Mouse (Mus musculus): Measurements from ENCODE around the gene 1700001O22Rik. TPM values are rescaled to one million over a fixed set of nuclear protein-coding genes. Genes with fewer than 3 reads are reported as not detected.

The 1700001O22Rik gene
- polyA plus RNA-seq, 1 experiment from 2014 or later, result 2.2 TPM

- ATAC-seq (replicated peaks; ENCODE audit: extremely low read depth, insufficient read depth, low FRiP score), result no peak
- Histone ChIP-seq H3K4me2 (ENCODE audit: low read depth, low read length) (no peak overlapping the region), H3K4me1 (ENCODE audit: control insufficient read depth, insufficient read depth, low read length) (peaks cover 19% of the 10 kb centered on the region), H3K9me3 (replicated peaks; ENCODE audit: control insufficient read depth, low read length) (0 out of 2 replicates have a peak, but pooled peaks cover under 1% of the 10 kb centered on the region), H3K9ac (ENCODE audit: low read length) (no peak overlapping the region), H3K27ac (ENCODE audit: low read length) (no peak overlapping the region), H3K27me3 (ENCODE audit: control insufficient read depth, insufficient read depth, low read length) (no peaks in the 10 kb centered on the region), H3K36me3 (ENCODE audit: control insufficient read depth, insufficient read depth) (no peaks in the 10 kb centered on the region), H3K4me3 (ENCODE audit: low read length) (no peak overlapping the region)
- 71% methylated on average over 7 of the region's 7 CpGs for WGBS
Measured at GRCm38 (mm10) chr2:30767626-30768240, 35.7 kb downstream of the 1700001O22Rik start.

GRCm38 (mm10) chr2:30766446-30766845, 37.0 kb downstream of the 1700001O22Rik start:
- no peak for ATAC-seq (replicated peaks; ENCODE audit: extremely low read depth, insufficient read depth, low FRiP score)
- Histone ChIP-seq H3K36me3 (ENCODE audit: control insufficient read depth, insufficient read depth) (no peaks in the 10 kb centered on the region), H3K4me1 (ENCODE audit: control insufficient read depth, insufficient read depth, low read length) (peaks cover 7% of the 10 kb centered on the region; the same call in 1 of the 2 replicates), H3K9ac (ENCODE audit: low read length) (no peak overlapping the region), H3K4me3 (ENCODE audit: low read length) (no peak overlapping the region), H3K4me2 (ENCODE audit: low read depth, low read length) (no peak overlapping the region), H3K9me3 (replicated peaks; ENCODE audit: control insufficient read depth, low read length) (0 out of 2 replicates have a peak, but pooled peaks cover 4% of the 10 kb centered on the region), H3K27ac (ENCODE audit: low read length) (no peak overlapping the region), H3K27me3 (ENCODE audit: control insufficient read depth, insufficient read depth, low read length) (no peaks in the 10 kb centered on the region)
- WGBS, result 69% methylated on average over 5 of the region's 5 CpGs

GRCm38 (mm10) chr2:30760706-30761105, 42.8 kb downstream of the 1700001O22Rik start:
- ATAC-seq (replicated peaks; ENCODE audit: extremely low read depth, insufficient read depth, low FRiP score), result no peak
- H3K9ac ChIP-seq (ENCODE audit: low read length), result no peak overlapping the region
- no peaks in the 10 kb centered on the region for H3K27me3 ChIP-seq (ENCODE audit: control insufficient read depth, insufficient read depth, low read length)
- H3K4me1 ChIP-seq (ENCODE audit: control insufficient read depth, insufficient read depth, low read length), result peaks cover 27% of the 10 kb centered on the region
- H3K27ac ChIP-seq (ENCODE audit: low read length), result no peak overlapping the region
- no peaks in the 10 kb centered on the region for H3K36me3 ChIP-seq (ENCODE audit: control insufficient read depth, insufficient read depth)
- H3K4me3 ChIP-seq (ENCODE audit: low read length), result no peak overlapping the region
- peaks cover 7% of the 10 kb centered on the region; the same call in 1 of the 2 replicates for H3K9me3 ChIP-seq (replicated peaks; ENCODE audit: control insufficient read depth, low read length)
- 59% methylated on average over 6 of the region's 6 CpGs for WGBS
- no peak overlapping the region for H3K4me2 ChIP-seq (ENCODE audit: low read depth, low read length)

DNA sequence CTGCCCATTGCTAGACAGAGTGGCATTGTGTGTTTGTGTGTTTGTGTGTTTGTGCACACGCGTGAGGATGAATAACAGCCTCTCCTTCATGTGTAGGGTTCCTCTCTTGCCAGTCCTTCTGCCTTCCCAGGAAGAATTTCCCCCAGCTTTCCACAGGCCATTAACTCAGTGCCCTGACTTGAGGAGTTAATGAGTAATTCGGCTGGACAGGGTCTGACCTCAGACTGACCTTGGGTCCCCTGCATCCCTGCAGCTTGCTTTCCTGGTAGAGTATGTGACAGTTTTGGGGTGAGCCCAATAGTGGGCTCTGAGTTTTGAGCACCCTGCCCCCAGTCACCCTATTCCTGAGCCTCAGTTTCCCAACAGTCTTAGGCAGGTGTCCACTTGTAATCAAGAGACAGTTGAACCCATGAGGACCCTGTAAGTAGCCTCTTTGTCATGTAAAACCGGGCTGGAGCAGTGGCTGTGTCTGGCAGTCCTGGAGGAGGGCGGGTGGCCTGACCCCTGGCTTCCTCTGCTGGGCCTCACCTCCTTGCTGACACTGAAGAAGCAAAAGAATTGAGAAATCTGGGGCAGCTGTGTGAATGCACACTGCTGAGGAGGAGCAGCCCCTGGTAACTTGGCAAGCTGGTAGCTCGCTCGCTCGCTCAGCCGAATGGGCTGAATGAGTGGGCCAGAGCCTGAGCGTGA, 43.5 kb downstream of the 1700001O22Rik start:
- peaks cover 7% of the 10 kb centered on the region; the same call in 1 of the 2 replicates for H3K9me3 ChIP-seq (replicated peaks; ENCODE audit: control insufficient read depth, low read length)
- WGBS, result 62% methylated on average over 10 of the region's 10 CpGs
- no peak overlapping the region for H3K4me3 ChIP-seq (ENCODE audit: low read length)
- no peak for ATAC-seq (replicated peaks; ENCODE audit: extremely low read depth, insufficient read depth, low FRiP score)
- no peaks in the 10 kb centered on the region for H3K27me3 ChIP-seq (ENCODE audit: control insufficient read depth, insufficient read depth, low read length)
- H3K36me3 ChIP-seq (ENCODE audit: control insufficient read depth, insufficient read depth), result no peaks in the 10 kb centered on the region
- peak overlapping the region; percentile 93 for H3K27ac ChIP-seq (ENCODE audit: low read length)
- H3K4me2 ChIP-seq (ENCODE audit: low read depth, low read length), result no peak overlapping the region
- H3K4me1 ChIP-seq (ENCODE audit: control insufficient read depth, insufficient read depth, low read length), result peaks cover 27% of the 10 kb centered on the region
- no peak overlapping the region for H3K9ac ChIP-seq (ENCODE audit: low read length)

DNA sequence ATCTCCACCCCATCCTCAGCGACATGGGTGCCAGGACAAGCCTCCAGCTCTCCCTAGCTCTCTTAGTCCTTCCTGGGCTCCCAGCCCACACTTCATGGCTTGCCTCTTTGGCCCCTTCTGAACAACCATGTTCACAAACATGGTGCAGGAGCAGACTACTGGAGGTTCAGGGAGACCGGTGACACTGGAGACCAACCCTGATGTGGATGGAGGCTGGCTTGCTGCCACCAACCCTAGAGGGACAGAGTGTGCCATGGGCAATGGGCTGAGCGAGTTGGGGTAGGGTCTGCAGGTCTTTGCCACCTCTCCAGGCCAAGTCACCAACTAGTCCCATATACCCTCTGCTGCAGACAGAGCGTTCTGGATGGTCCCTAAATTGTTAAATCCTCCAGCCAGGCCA, 44.0 kb downstream of the 1700001O22Rik start:
- 78% methylated on average over 4 of the region's 4 CpGs for WGBS
- Histone ChIP-seq H3K36me3 (ENCODE audit: control insufficient read depth, insufficient read depth) (no peaks in the 10 kb centered on the region), H3K4me3 (ENCODE audit: low read length) (no peak overlapping the region), H3K27ac (ENCODE audit: low read length) (peak overlapping the region; percentile 93), H3K4me2 (ENCODE audit: low read depth, low read length) (no peak overlapping the region), H3K9ac (ENCODE audit: low read length) (no peak overlapping the region; the same call in 1 of the 2 replicates), H3K4me1 (ENCODE audit: control insufficient read depth, insufficient read depth, low read length) (peaks cover 27% of the 10 kb centered on the region), H3K9me3 (replicated peaks; ENCODE audit: control insufficient read depth, low read length) (peaks cover 7% of the 10 kb centered on the region; the same call in 1 of the 2 replicates), H3K27me3 (ENCODE audit: control insufficient read depth, insufficient read depth, low read length) (no peaks in the 10 kb centered on the region)
- no peak for ATAC-seq (replicated peaks; ENCODE audit: extremely low read depth, insufficient read depth, low FRiP score)

- Histone ChIP-seq H3K36me3 (ENCODE audit: control insufficient read depth, insufficient read depth) (no peaks in the 10 kb centered on the region), H3K27me3 (ENCODE audit: control insufficient read depth, insufficient read depth, low read length) (no peaks in the 10 kb centered on the region), H3K9ac (ENCODE audit: low read length) (peak overlapping the region; percentile 16; the same call in 1 of the 2 replicates), H3K4me2 (ENCODE audit: low read depth, low read length) (no peak overlapping the region; the same call in 1 of the 2 replicates), H3K27ac (ENCODE audit: low read length) (peak overlapping the region; percentile 93), H3K4me1 (ENCODE audit: control insufficient read depth, insufficient read depth, low read length) (peaks cover 27% of the 10 kb centered on the region), H3K4me3 (ENCODE audit: low read length) (no peak overlapping the region), H3K9me3 (replicated peaks; ENCODE audit: control insufficient read depth, low read length) (peaks cover 7% of the 10 kb centered on the region; the same call in 1 of the 2 replicates)
- 59% methylated on average over 4 of the region's 4 CpGs for WGBS
- ATAC-seq (replicated peaks; ENCODE audit: extremely low read depth, insufficient read depth, low FRiP score), result no peak
Measured at GRCm38 (mm10) chr2:30759088-30759374, 44.4 kb downstream of the 1700001O22Rik start.

DNA sequence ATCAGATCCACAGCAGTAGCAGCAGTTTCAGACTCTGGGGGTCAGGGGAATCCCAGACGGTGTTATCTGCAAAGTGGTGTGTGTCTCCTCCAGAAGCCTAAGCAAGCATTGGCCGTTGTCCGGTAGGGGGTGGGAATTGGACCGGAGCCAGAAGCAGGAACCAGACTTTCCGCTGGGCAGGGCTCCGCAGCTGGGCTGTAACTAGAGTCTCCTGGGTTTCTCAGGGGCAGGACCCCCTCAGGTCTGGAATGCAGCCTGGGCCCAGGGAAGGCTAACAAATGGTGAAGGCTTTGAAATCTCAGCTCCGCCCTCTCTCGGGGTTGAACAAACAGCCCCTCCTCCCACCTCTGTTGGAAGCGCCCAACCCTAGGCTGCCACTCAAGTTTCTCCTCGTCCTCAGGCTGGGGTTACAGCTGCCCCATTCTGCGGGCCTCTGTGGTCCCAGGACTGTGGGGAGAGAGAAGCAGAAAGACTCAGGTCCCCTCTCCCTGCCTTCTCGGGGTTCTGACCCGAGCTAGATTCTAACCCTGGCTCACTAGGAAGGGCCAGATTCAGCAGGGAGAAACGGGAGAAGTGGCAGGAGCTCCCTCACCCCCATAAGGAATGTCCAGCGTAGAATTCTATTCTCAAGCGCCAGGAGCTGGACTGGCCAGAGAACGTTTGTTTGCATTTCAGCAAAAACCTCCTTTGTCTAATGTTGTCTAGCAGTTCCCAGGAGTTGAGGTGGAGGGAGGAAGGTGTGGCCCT, 44.9 kb downstream of the 1700001O22Rik start:
- peaks cover 7% of the 10 kb centered on the region; the same call in 1 of the 2 replicates for H3K9me3 ChIP-seq (replicated peaks; ENCODE audit: control insufficient read depth, low read length)
- H3K4me1 ChIP-seq (ENCODE audit: control insufficient read depth, insufficient read depth, low read length), result peaks cover 29% of the 10 kb centered on the region
- no peaks in the 10 kb centered on the region for H3K27me3 ChIP-seq (ENCODE audit: control insufficient read depth, insufficient read depth, low read length)
- 7% methylated on average over 17 of the region's 17 CpGs for WGBS
- no peak overlapping the region for H3K4me3 ChIP-seq (ENCODE audit: low read length)
- peak overlapping the region; percentile 46 for H3K4me2 ChIP-seq (ENCODE audit: low read depth, low read length)
- no peak overlapping the region; the same call in 1 of the 2 replicates for H3K9ac ChIP-seq (ENCODE audit: low read length)
- H3K36me3 ChIP-seq (ENCODE audit: control insufficient read depth, insufficient read depth), result no peaks in the 10 kb centered on the region
- H3K27ac ChIP-seq (ENCODE audit: low read length), result peak overlapping the region; percentile 93
- peak; percentile 91 for ATAC-seq (replicated peaks; ENCODE audit: extremely low read depth, insufficient read depth, low FRiP score)

GRCm38 (mm10) chr2:30756962-30757715, 46.3 kb downstream of the 1700001O22Rik start:
- H3K4me1 ChIP-seq (ENCODE audit: control insufficient read depth, insufficient read depth, low read length), result peaks cover 35% of the 10 kb centered on the region
- H3K27me3 ChIP-seq (ENCODE audit: control insufficient read depth, insufficient read depth, low read length), result no peaks in the 10 kb centered on the region
- WGBS, result 86% methylated on average over 10 of the region's 10 CpGs
- peaks cover 3% of the 10 kb centered on the region; the same call in 1 of the 2 replicates for H3K9me3 ChIP-seq (replicated peaks; ENCODE audit: control insufficient read depth, low read length)
- H3K4me2 ChIP-seq (ENCODE audit: low read depth, low read length), result no peak overlapping the region
- H3K4me3 ChIP-seq (ENCODE audit: low read length), result no peak overlapping the region
- no peak overlapping the region for H3K9ac ChIP-seq (ENCODE audit: low read length)
- ATAC-seq (replicated peaks; ENCODE audit: extremely low read depth, insufficient read depth, low FRiP score), result no peak
- no peaks in the 10 kb centered on the region for H3K36me3 ChIP-seq (ENCODE audit: control insufficient read depth, insufficient read depth)
- H3K27ac ChIP-seq (ENCODE audit: low read length), result peak overlapping the region; percentile 93

Data from heart, embryonic 16.5 days (tissue).